Mouse (Mus musculus) kidney, embryonic 15.5 days (tissue): Measurements from ENCODE around the gene Acvr2b. TPM values are rescaled to one million over a fixed set of nuclear protein-coding genes. Genes with fewer than 3 reads are reported as not detected.
A peak's percentile ranks its signal among the peaks of the same experiment; 100 is the strongest.

ENCODE experiments used
- ATAC-seq: fragments of 200-750 bp; cut with Nextera tagmentation; replicated peaks from 2 replicates; pipeline ENCODE4 v1.8.0; 2017; ENCODE audit warnings: moderate TSS enrichment; ENCODE audit not compliant: low FRiP score
- H3K27ac ChIP-seq: fragments of 300-500 bp; sonication (generic); 2 replicates; pipeline ENCODE4 v1.5.1; 2015; ENCODE audit warnings: mild to moderate bottlenecking, inconsistent platforms
- H3K27me3 ChIP-seq: fragments of 300-500 bp; sonication (generic); 2 replicates; pipeline ENCODE4 v1.6.1; 2015; ENCODE audit warnings: inconsistent platforms
- H3K36me3 ChIP-seq: fragments of 300-500 bp; sonication (generic); 2 replicates; pipeline ENCODE4 v1.6.1; 2015; ENCODE audit warnings: inconsistent platforms
- H3K4me1 ChIP-seq: fragments of 300-500 bp; sonication (generic); 2 replicates; pipeline ENCODE4 v1.6.1; 2015; ENCODE audit warnings: inconsistent platforms
- H3K4me2 ChIP-seq: fragments of 300-500 bp; sonication (generic); 2 replicates; pipeline ENCODE4 v1.6.1; 2015; ENCODE audit warnings: moderate library complexity, mild to moderate bottlenecking, inconsistent platforms
- H3K4me3 ChIP-seq: fragments of 300-500 bp; sonication (generic); replicated peaks from 2 replicates; pipeline ENCODE4 v1.5.1; 2015; ENCODE audit warnings: mild to moderate bottlenecking, inconsistent platforms
- H3K9ac ChIP-seq: fragments of 300-500 bp; sonication (generic); 2 replicates; pipeline ENCODE4 v1.6.1; 2015; ENCODE audit warnings: mild to moderate bottlenecking, inconsistent platforms
- H3K9me3 ChIP-seq: fragments of 300-500 bp; sonication (generic); replicated peaks from 2 replicates; pipeline ENCODE4 v1.6.1; 2016; ENCODE audit warnings: inconsistent platforms
- WGBS: fragments of 180-500 bp; shearing (Covaris S2); methylation state at CpG from one replicate; pipeline ENCODE4 v1.1.7; 2015; ENCODE audit warnings: mixed read lengths; 5-methylcytosine and 5-hydroxymethylcytosine counted together
- polyA plus RNA-seq: library from polyadenylated mRNA; unstranded; fragments of >200 nt; fragmentation: Nextera tagmentation; extraction: Ambion mirVana; gene quantifications from 2 replicates; pipeline ENCODE4 v1.2.1, GENCODE M21; 2015

Acvr2b gene
- polyA plus RNA-seq, 1 experiment from 2014 or later: 36.4 TPM

DNA sequence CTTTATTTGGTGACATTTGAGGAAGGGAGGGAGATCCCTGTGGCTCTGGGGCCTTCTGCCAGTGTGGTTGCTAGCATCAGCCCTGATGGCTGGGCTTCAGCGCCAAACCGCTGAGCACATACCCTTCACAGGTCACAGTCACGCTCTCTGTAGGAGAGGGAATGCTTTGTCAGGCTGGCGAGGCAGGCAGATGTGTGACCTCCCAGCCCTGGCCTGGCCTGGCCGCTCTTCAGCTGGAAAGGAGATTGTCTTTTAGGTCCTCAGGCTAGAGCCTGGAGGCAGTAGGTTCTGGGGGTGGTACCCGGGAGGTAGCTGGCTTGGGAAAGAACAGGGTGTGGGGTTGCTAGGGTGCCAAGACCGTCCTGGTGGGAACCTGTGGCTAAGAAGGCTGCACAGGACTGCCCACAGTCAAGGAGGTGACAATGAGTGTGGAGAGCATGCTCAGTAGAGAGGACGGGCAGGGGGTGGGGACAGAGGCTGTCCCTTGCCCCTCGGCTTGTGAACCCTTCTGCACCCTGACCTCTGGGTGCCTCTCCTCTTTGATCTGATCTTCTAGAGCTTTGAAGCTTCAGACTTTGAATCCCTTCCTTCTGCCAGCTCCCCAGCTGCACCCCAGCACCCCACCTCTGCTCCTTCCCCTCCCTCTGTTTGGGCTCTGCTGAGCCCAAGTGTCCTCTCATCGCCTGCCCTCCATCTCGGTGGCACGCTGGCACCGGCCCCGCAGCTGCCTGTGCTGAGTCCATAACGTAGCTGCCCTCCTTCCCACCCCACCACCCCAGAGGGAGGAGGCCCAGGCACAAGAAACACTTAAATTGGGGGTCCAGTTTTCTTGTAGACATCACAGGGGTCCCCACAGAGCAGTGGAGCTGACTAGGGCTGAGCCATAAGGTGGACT, 73.0 kb downstream of the Acvr2b start:
- WGBS: 60% methylated on average over 15 of the region's 15 CpGs
- no peak overlapping the region for H3K27ac ChIP-seq
- H3K4me2 ChIP-seq: no peak overlapping the region
- H3K9ac ChIP-seq: no peak overlapping the region
- peaks cover 28% of the 10 kb centered on the region for H3K4me1 ChIP-seq
- peak; percentile 54; the same call in 1 of the 2 replicates for ATAC-seq
- no peaks in the 10 kb centered on the region for H3K27me3 ChIP-seq
- no peak overlapping the region for H3K4me3 ChIP-seq
- H3K36me3 ChIP-seq: peaks cover 3% of the 10 kb centered on the region; the same call in 1 of the 2 replicates
- H3K9me3 ChIP-seq: no peaks in the 10 kb centered on the region

GRCm38 (mm10) chr9:119477754-119478153, 75.8 kb downstream of the Acvr2b start:
- H3K27ac ChIP-seq: 0 out of 2 replicates have a peak overlapping the region, but pooled peaks have one; percentile 32
- WGBS: 7% methylated on average over 6 of the region's 6 CpGs

DNA sequence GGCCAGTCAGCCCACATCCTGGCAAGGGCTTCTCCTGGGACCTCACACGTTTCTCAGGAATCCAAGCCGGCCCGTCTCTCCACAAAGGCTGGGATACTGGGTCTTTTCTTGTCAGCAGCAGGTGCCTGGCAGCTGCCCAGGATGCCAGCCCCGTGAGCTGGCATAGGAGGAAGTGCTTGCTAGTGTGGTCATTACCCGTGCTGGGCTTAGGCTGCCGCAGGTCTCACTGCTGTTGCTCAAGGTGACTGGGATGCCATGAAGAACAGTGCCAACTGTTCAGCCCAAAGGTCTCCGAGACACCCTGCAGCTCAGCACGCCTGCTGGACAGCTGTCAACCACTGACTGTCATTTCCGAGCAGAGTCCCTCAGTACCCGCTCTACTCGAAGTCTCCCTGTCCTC, 76.4 kb downstream of the Acvr2b start:
- 76% methylated on average over 11 of the region's 11 CpGs for WGBS
- Histone ChIP-seq H3K27ac (no peak overlapping the region), H3K9me3 (no peaks in the 10 kb centered on the region), H3K27me3 (no peaks in the 10 kb centered on the region), H3K4me2 (no peak overlapping the region), H3K4me1 (peaks cover 23% of the 10 kb centered on the region), H3K4me3 (no peak overlapping the region), H3K9ac (no peak overlapping the region), H3K36me3 (no peaks in the 10 kb centered on the region)
- ATAC-seq: no peak

More at GRCm38 (mm10) chr9:119477754-119478153, 75.8 kb downstream of the Acvr2b start:
- H3K4me1 ChIP-seq: peaks cover 24% of the 10 kb centered on the region
- H3K27me3 ChIP-seq: no peaks in the 10 kb centered on the region
- no peak overlapping the region for H3K4me3 ChIP-seq
- H3K9ac ChIP-seq: no peak overlapping the region
- peak overlapping the region; percentile 30 for H3K4me2 ChIP-seq
- no peaks in the 10 kb centered on the region for H3K9me3 ChIP-seq
- no peaks in the 10 kb centered on the region for H3K36me3 ChIP-seq
- ATAC-seq: peak; percentile 68

DNA sequence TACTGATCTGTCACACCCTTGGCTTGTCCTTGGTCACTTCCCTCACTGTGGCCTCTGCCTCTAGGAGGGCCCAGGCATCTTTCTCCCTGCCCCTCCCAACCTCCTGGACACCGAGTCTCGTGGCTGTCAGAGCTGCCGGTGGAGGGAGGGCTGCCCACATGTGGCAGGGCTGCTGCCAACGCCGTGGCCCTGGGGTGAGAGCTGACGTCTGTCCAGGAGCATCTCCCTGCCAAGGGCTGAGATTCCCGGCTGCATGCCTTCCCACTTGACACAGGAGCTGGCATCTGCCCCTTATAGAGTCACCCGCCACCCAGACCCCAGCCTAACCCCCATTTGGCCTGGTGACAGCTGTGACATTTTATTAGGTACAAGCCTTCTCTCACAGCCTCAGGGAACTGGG, 77.4 kb downstream of the Acvr2b start:
- Histone ChIP-seq H3K27ac (no peak overlapping the region), H3K4me1 (peaks cover 32% of the 10 kb centered on the region), H3K27me3 (no peaks in the 10 kb centered on the region), H3K9me3 (no peaks in the 10 kb centered on the region), H3K9ac (no peak overlapping the region), H3K4me2 (no peak overlapping the region), H3K36me3 (no peaks in the 10 kb centered on the region), H3K4me3 (no peak overlapping the region)
- WGBS: 30% methylated on average over 8 of the region's 8 CpGs
- ATAC-seq: no peak

DNA sequence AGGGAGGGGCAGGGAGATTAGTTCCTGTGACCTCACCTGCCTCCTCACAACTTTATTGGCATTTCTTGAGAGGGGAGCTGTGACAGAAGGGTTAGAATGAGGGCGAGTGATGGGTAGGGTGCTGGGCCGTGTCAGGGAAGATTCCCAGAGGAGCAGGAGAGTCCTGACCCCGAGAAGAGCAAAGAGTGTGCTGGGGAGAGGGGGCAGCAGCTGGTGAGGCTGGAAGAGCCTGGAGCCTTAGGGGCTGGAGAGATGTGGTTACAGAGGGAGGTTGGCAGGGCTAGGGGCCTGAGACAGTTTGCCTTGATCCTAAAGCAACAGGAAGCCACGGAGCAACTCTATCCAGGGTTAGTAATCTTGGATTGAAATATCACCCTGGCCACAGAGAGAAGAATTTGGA, 79.7 kb downstream of the Acvr2b start:
- peaks cover 29% of the 10 kb centered on the region for H3K4me1 ChIP-seq
- ATAC-seq: no peak

GRCm38 (mm10) chr9:119483554-119484353, 81.8 kb downstream of the Acvr2b start:
- Histone ChIP-seq H3K9ac (no peak overlapping the region), H3K4me1 (peaks cover 17% of the 10 kb centered on the region), H3K9me3 (no peaks in the 10 kb centered on the region), H3K4me3 (no peak overlapping the region), H3K27me3 (no peaks in the 10 kb centered on the region), H3K27ac (no peak overlapping the region), H3K4me2 (no peak overlapping the region), H3K36me3 (no peaks in the 10 kb centered on the region)
- ATAC-seq: peak; percentile 24
- WGBS: 31% methylated on average over 23 of the region's 23 CpGs

More for the DNA sequence above, 79.7 kb downstream of the Acvr2b start:
- H3K9ac ChIP-seq: no peak overlapping the region
- no peak overlapping the region for H3K4me3 ChIP-seq
- H3K9me3 ChIP-seq: no peaks in the 10 kb centered on the region
- no peak overlapping the region for H3K27ac ChIP-seq
- no peaks in the 10 kb centered on the region for H3K36me3 ChIP-seq
- H3K4me2 ChIP-seq: no peak overlapping the region
- no peaks in the 10 kb centered on the region for H3K27me3 ChIP-seq
- 57% methylated on average over 4 of the region's 4 CpGs for WGBS

GRCm38 (mm10) chr9:119484420-119484819, 82.5 kb downstream of the Acvr2b start:
- H3K4me2 ChIP-seq: no peak overlapping the region
- peaks cover 14% of the 10 kb centered on the region for H3K4me1 ChIP-seq
- H3K36me3 ChIP-seq: no peaks in the 10 kb centered on the region
- no peaks in the 10 kb centered on the region for H3K27me3 ChIP-seq
- H3K9ac ChIP-seq: no peak overlapping the region
- no peak overlapping the region for H3K27ac ChIP-seq
- 0 out of 2 replicates have a peak, but pooled peaks have one; percentile 24 for ATAC-seq
- WGBS: 32% methylated on average over 9 of the region's 9 CpGs
- no peak overlapping the region for H3K4me3 ChIP-seq
- no peaks in the 10 kb centered on the region for H3K9me3 ChIP-seq

Other genes starting within 250 kb of the Acvr2b start
- 26.9 and 30.5 TPM in 2 replicates for gene Acaa1b, start 245.0 kb upstream of the Acvr2b start, polyA plus RNA-seq
- gene Gm47289, start 243.0 kb upstream of the Acvr2b start, polyA plus RNA-seq: not detected in 2 replicates
- gene Slc22a13, start 193.0 kb upstream of the Acvr2b start, polyA plus RNA-seq: 7.6 and 9.8 TPM in 2 replicates
- gene Oxsr1, start 79.7 kb upstream of the Acvr2b start, polyA plus RNA-seq: 12.3 and 14.2 TPM in 2 replicates
- 111 and 121 TPM in 2 replicates for gene Acaa1a, start 62.4 kb upstream of the Acvr2b start, polyA plus RNA-seq
- 25.6 and 25.9 TPM in 2 replicates for gene Myd88, start 60.7 kb upstream of the Acvr2b start, polyA plus RNA-seq
- gene Xylb, start 44.7 kb upstream of the Acvr2b start, polyA plus RNA-seq: 20.8 and 26.9 TPM in 2 replicates
- 0.30 TPM in 1 of 2 replicates, not detected in the other for gene Slc22a14, start 36.6 kb upstream of the Acvr2b start, polyA plus RNA-seq
- 24.1 and 25.3 TPM in 2 replicates for gene Exog, start 42.8 kb downstream of the Acvr2b start, polyA plus RNA-seq
- gene Scn5a, start 176.9 kb downstream of the Acvr2b start, polyA plus RNA-seq: 0.19 and 0.32 TPM in 2 replicates